Mouse (Mus musculus): ENCODE data around the gene Slamf7.

DNA sequence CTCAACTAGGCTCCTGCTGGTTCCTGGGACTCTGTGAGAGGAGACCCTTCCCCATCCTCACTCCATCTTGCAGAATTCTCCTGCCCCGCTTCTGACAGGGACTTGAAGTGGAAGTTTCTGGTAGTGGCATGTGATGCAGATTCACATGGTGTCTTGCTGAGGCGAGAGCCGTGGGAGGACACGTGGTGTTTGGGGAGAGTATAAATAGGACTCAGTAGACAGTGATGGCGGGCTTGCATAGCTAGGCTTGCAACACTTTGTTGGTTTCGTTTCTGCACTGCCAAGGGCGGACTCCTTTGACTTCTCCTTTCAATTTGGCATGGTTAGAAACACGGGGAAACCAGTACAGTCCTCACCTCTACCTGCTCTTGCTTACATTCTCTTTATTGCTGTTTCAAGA, 33.8 kb downstream of the Slamf7 start:
- no peak for TF ChIP-seq CTCF (IDR thresholded peaks at IDR 0.05; ENCODE audit: extremely low read depth, insufficient read length, insufficient replicate concordance, low read depth, low read length)
- no peak for TF ChIP-seq POLR2A (IDR thresholded peaks at IDR 0.05; ENCODE audit: low read depth, low read length)
